Mouse (Mus musculus): ENCODE data around the gene 1700030J22Rik. TPM values are rescaled to one million over a fixed set of nuclear protein-coding genes. Genes with fewer than 3 reads are reported as not detected.
A peak's percentile ranks its signal among the peaks of the same experiment; 100 is the strongest.

Gene 1700030J22Rik
- 2.0 and 2.8 TPM in 2 replicates for polyA plus RNA-seq (2014; fragmentation: Nextera tagmentation; extraction: Ambion mirVana)

- Histone ChIP-seq H3K27ac (replicated peaks; ENCODE audit: low read depth, low read length) (no peak within 1 kb of the TSS), H3K27me3 (ENCODE audit: control insufficient read depth, insufficient read depth, low read length) (no peaks in the 10 kb centered on the region), H3K36me3 (replicated peaks; ENCODE audit: control insufficient read depth, insufficient read depth, low read depth, low read length) (no peaks in the 10 kb centered on the region), H3K4me3 (ENCODE audit: low read depth, low read length) (peak within 1 kb of the TSS; percentile 67), H3K9ac (replicated peaks; ENCODE audit: low read length) (peak within 1 kb of the TSS; percentile 55), H3K4me2 (ENCODE audit: low read depth, low read length) (peak within 1 kb of the TSS; percentile 76), H3K9me3 (replicated peaks; ENCODE audit: control insufficient read depth, low read length) (no peaks in the 10 kb centered on the region), H3K4me1 (ENCODE audit: control insufficient read depth, insufficient read depth, low read length) (no peaks in the 10 kb centered on the region)
- ATAC-seq (replicated peaks; ENCODE audit: insufficient number of reproducible peaks, low FRiP score, low TSS enrichment, low read depth) (peak; percentile 98), DNase-seq (ENCODE audit: low spot score) (peak; percentile 99)
- WGBS: under 1% methylated on average over 46 of the region's 46 CpGs
These were observed at the start of gene 1700030J22Rik for GRCm38 (mm10) chr8:116978631-116979256. Gene 1700030J22Rik (minus strand): TSS chr8:116978959.

- Histone ChIP-seq H3K4me1 (ENCODE audit: control insufficient read depth, insufficient read depth, low read length) (no peaks in the 10 kb centered on the region), H3K27me3 (ENCODE audit: control insufficient read depth, insufficient read depth, low read length) (no peaks in the 10 kb centered on the region), H3K36me3 (replicated peaks; ENCODE audit: control insufficient read depth, insufficient read depth, low read depth, low read length) (no peaks in the 10 kb centered on the region), H3K9me3 (replicated peaks; ENCODE audit: control insufficient read depth, low read length) (no peaks in the 10 kb centered on the region), H3K4me2 (ENCODE audit: low read depth, low read length) (no peak overlapping the region), H3K27ac (replicated peaks; ENCODE audit: low read depth, low read length) (no peak overlapping the region), H3K9ac (replicated peaks; ENCODE audit: low read length) (no peak overlapping the region), H3K4me3 (ENCODE audit: low read depth, low read length) (no peak overlapping the region)
- no peak for DNase-seq (ENCODE audit: low spot score)
- WGBS: 87% methylated on average over 5 of the region's 5 CpGs
- ATAC-seq (replicated peaks; ENCODE audit: insufficient number of reproducible peaks, low FRiP score, low TSS enrichment, low read depth): no peak
These were observed 48.8 kb upstream of the 1700030J22Rik start for GRCm38 (mm10) chr8:117027601-117028000.

GRCm38 (mm10) chr8:117022297-117022993 lies 43.7 kb upstream of the 1700030J22Rik start:
- Histone ChIP-seq H3K4me1 (ENCODE audit: control insufficient read depth, insufficient read depth, low read length) (no peaks in the 10 kb centered on the region), H3K27ac (replicated peaks; ENCODE audit: low read depth, low read length) (no peak overlapping the region), H3K27me3 (ENCODE audit: control insufficient read depth, insufficient read depth, low read length) (no peaks in the 10 kb centered on the region), H3K9ac (replicated peaks; ENCODE audit: low read length) (no peak overlapping the region), H3K36me3 (replicated peaks; ENCODE audit: control insufficient read depth, insufficient read depth, low read depth, low read length) (no peaks in the 10 kb centered on the region), H3K4me2 (ENCODE audit: low read depth, low read length) (no peak overlapping the region), H3K9me3 (replicated peaks; ENCODE audit: control insufficient read depth, low read length) (no peaks in the 10 kb centered on the region), H3K4me3 (ENCODE audit: low read depth, low read length) (no peak overlapping the region)
- DNase-seq (ENCODE audit: low spot score) (no peak), ATAC-seq (replicated peaks; ENCODE audit: insufficient number of reproducible peaks, low FRiP score, low TSS enrichment, low read depth) (no peak)
- WGBS: 76% methylated on average over 1 of the region's 1 CpGs

GRCm38 (mm10) chr8:117019323-117020275 lies 40.8 kb upstream of the 1700030J22Rik start:
- Histone ChIP-seq H3K4me1 (ENCODE audit: control insufficient read depth, insufficient read depth, low read length) (no peaks in the 10 kb centered on the region), H3K9ac (replicated peaks; ENCODE audit: low read length) (no peak overlapping the region), H3K4me3 (ENCODE audit: low read depth, low read length) (no peak overlapping the region), H3K27ac (replicated peaks; ENCODE audit: low read depth, low read length) (no peak overlapping the region), H3K36me3 (replicated peaks; ENCODE audit: control insufficient read depth, insufficient read depth, low read depth, low read length) (no peaks in the 10 kb centered on the region), H3K27me3 (ENCODE audit: control insufficient read depth, insufficient read depth, low read length) (no peaks in the 10 kb centered on the region), H3K9me3 (replicated peaks; ENCODE audit: control insufficient read depth, low read length) (no peaks in the 10 kb centered on the region), H3K4me2 (ENCODE audit: low read depth, low read length) (no peak overlapping the region)
- no peak for DNase-seq (ENCODE audit: low spot score)
- no peak for ATAC-seq (replicated peaks; ENCODE audit: insufficient number of reproducible peaks, low FRiP score, low TSS enrichment, low read depth)
- WGBS: 85% methylated on average over 18 of the region's 18 CpGs

- ATAC-seq (replicated peaks; ENCODE audit: insufficient number of reproducible peaks, low FRiP score, low TSS enrichment, low read depth) (no peak), DNase-seq (ENCODE audit: low spot score) (no peak)
- H3K4me2 ChIP-seq (ENCODE audit: low read depth, low read length): no peak overlapping the region
- H3K9ac ChIP-seq (replicated peaks; ENCODE audit: low read length): no peak overlapping the region
- WGBS: 89% methylated on average over 4 of the region's 4 CpGs
- no peaks in the 10 kb centered on the region for H3K27me3 ChIP-seq (ENCODE audit: control insufficient read depth, insufficient read depth, low read length)
- no peaks in the 10 kb centered on the region for H3K36me3 ChIP-seq (replicated peaks; ENCODE audit: control insufficient read depth, insufficient read depth, low read depth, low read length)
- H3K4me3 ChIP-seq (ENCODE audit: low read depth, low read length): no peak overlapping the region
- H3K27ac ChIP-seq (replicated peaks; ENCODE audit: low read depth, low read length): no peak overlapping the region
- H3K4me1 ChIP-seq (ENCODE audit: control insufficient read depth, insufficient read depth, low read length): no peaks in the 10 kb centered on the region
- no peaks in the 10 kb centered on the region for H3K9me3 ChIP-seq (replicated peaks; ENCODE audit: control insufficient read depth, low read length)
These were observed 39.1 kb upstream of the 1700030J22Rik start for GRCm38 (mm10) chr8:117017896-117018295.

GRCm38 (mm10) chr8:117017006-117017405 lies 38.2 kb upstream of the 1700030J22Rik start:
- no peaks in the 10 kb centered on the region for H3K4me1 ChIP-seq (ENCODE audit: control insufficient read depth, insufficient read depth, low read length)
- no peak for ATAC-seq (replicated peaks; ENCODE audit: insufficient number of reproducible peaks, low FRiP score, low TSS enrichment, low read depth)
- no peak overlapping the region for H3K4me2 ChIP-seq (ENCODE audit: low read depth, low read length)
- no peak overlapping the region for H3K4me3 ChIP-seq (ENCODE audit: low read depth, low read length)
- no peaks in the 10 kb centered on the region for H3K9me3 ChIP-seq (replicated peaks; ENCODE audit: control insufficient read depth, low read length)
- H3K36me3 ChIP-seq (replicated peaks; ENCODE audit: control insufficient read depth, insufficient read depth, low read depth, low read length): no peaks in the 10 kb centered on the region
- no peak overlapping the region for H3K9ac ChIP-seq (replicated peaks; ENCODE audit: low read length)
- WGBS: 40% methylated on average over 8 of the region's 8 CpGs
- H3K27me3 ChIP-seq (ENCODE audit: control insufficient read depth, insufficient read depth, low read length): no peaks in the 10 kb centered on the region
- no peak for DNase-seq (ENCODE audit: low spot score)
- no peak overlapping the region for H3K27ac ChIP-seq (replicated peaks; ENCODE audit: low read depth, low read length)

- 67% methylated on average over 4 of the region's 4 CpGs for WGBS
- no peaks in the 10 kb centered on the region for H3K36me3 ChIP-seq (replicated peaks; ENCODE audit: control insufficient read depth, insufficient read depth, low read depth, low read length)
- H3K4me2 ChIP-seq (ENCODE audit: low read depth, low read length): no peak overlapping the region
- no peak for DNase-seq (ENCODE audit: low spot score)
- H3K27me3 ChIP-seq (ENCODE audit: control insufficient read depth, insufficient read depth, low read length): no peaks in the 10 kb centered on the region
- no peak overlapping the region for H3K9ac ChIP-seq (replicated peaks; ENCODE audit: low read length)
- no peak overlapping the region for H3K4me3 ChIP-seq (ENCODE audit: low read depth, low read length)
- no peak for ATAC-seq (replicated peaks; ENCODE audit: insufficient number of reproducible peaks, low FRiP score, low TSS enrichment, low read depth)
- no peak overlapping the region for H3K27ac ChIP-seq (replicated peaks; ENCODE audit: low read depth, low read length)
- H3K9me3 ChIP-seq (replicated peaks; ENCODE audit: control insufficient read depth, low read length): no peaks in the 10 kb centered on the region
- H3K4me1 ChIP-seq (ENCODE audit: control insufficient read depth, insufficient read depth, low read length): no peaks in the 10 kb centered on the region
These were observed 36.9 kb upstream of the 1700030J22Rik start for GRCm38 (mm10) chr8:117015670-117016069.

Measured in embryonic facial prominence, embryonic 11.5 days (tissue).